Mouse (Mus musculus) myocyte (in vitro differentiated cells): ENCODE results near the gene Fcmr. TPM values are rescaled to one million over a fixed set of nuclear protein-coding genes. Genes with fewer than 3 reads are reported as not detected.

Experiments used
- H3K27me3 ChIP-seq: one replicate; pipeline ENCODE4 v1.6.1; 2011; ENCODE audit not compliant: control insufficient read depth, insufficient read depth, insufficient read length
- H3K36me3 ChIP-seq: one replicate; pipeline ENCODE4 v1.6.1; 2011; ENCODE audit not compliant: control insufficient read depth, insufficient read depth
- H3K4me2 ChIP-seq: one replicate; pipeline ENCODE4 v1.6.1; 2011; ENCODE audit warnings: low read depth, control low read depth
- H3K4me3 ChIP-seq: one replicate; pipeline ENCODE4 v1.5.1; 2011; ENCODE audit warnings: mild to moderate bottlenecking, control low read depth, moderate library complexity
- H3K79me2 ChIP-seq: one replicate; pipeline ENCODE4 v1.6.1; 2011; ENCODE audit not compliant: control insufficient read depth, insufficient read depth
- H3ac ChIP-seq: one replicate; pipeline ENCODE4 v1.6.1; 2011; ENCODE audit not compliant: control insufficient read depth, insufficient read length
- CEBPB ChIP-seq: IDR thresholded peaks from 2 replicates; pipeline ENCODE4 v1.6.1; 2011; ENCODE audit warnings: mild to moderate bottlenecking, moderate library complexity; ENCODE audit not compliant: poor library complexity, insufficient read depth, severe bottlenecking
- E2F4 ChIP-seq: IDR thresholded peaks from one replicate; pipeline ENCODE4 v1.6.1; 2011; ENCODE audit warnings: mild to moderate bottlenecking, control low read depth, moderate library complexity; ENCODE audit not compliant: insufficient read depth
- MAX ChIP-seq: IDR thresholded peaks from one replicate; pipeline ENCODE4 v1.6.1; 2011; ENCODE audit warnings: low read depth, mild to moderate bottlenecking, control low read depth
- MYOD1 ChIP-seq, 3 experiments: IDR thresholded peaks; one replicate each; pipeline ENCODE4 v1.6.1; 2011; ENCODE audit warnings: control low read depth in 2 of 3, low read depth in 2 of 3, mild to moderate bottlenecking in 2 of 3, moderate library complexity in 1 of 3; ENCODE audit not compliant: insufficient read length in 2 of 3, control insufficient read depth in 1 of 3
- MYOG ChIP-seq, 3 experiments: IDR thresholded peaks; one replicate each; pipeline ENCODE4 v1.6.1; 2011; ENCODE audit warnings: control low read depth in 2 of 3, low read depth in 2 of 3, mild to moderate bottlenecking in 2 of 3; ENCODE audit not compliant: insufficient read length in 2 of 3, control insufficient read depth in 1 of 3, insufficient read depth in 1 of 3
- POLR2A ChIP-seq: IDR thresholded peaks from one replicate; pipeline ENCODE4 v1.6.1; 2011; ENCODE audit warnings: low read depth, mild to moderate bottlenecking, control low read depth, moderate library complexity; ENCODE audit not compliant: insufficient read length
- POLR2AphosphoS2 ChIP-seq: IDR thresholded peaks from one replicate; pipeline ENCODE4 v1.6.1; 2011; ENCODE audit warnings: low read depth, control low read depth; ENCODE audit not compliant: insufficient read length
- REST ChIP-seq: IDR thresholded peaks from one replicate; pipeline ENCODE4 v1.6.1; 2011; ENCODE audit warnings: mild to moderate bottlenecking, control low read depth, moderate library complexity; ENCODE audit not compliant: insufficient read depth, insufficient read length
- SRF ChIP-seq: IDR thresholded peaks from one replicate; pipeline ENCODE4 v1.6.1; 2011; ENCODE audit warnings: low read depth; ENCODE audit not compliant: control insufficient read depth, insufficient read length
- TCF12 ChIP-seq: IDR thresholded peaks from one replicate; pipeline ENCODE4 v1.6.1; 2011; ENCODE audit warnings: mild to moderate bottlenecking, control low read depth; ENCODE audit not compliant: poor library complexity, insufficient read depth, severe bottlenecking
- TCF3 ChIP-seq: IDR thresholded peaks from one replicate; pipeline ENCODE4 v1.6.1; 2011; ENCODE audit warnings: low read depth, control low read depth; ENCODE audit not compliant: insufficient read length
- USF1 ChIP-seq: IDR thresholded peaks from one replicate; pipeline ENCODE4 v1.6.1; 2011; ENCODE audit warnings: low read depth, mild to moderate bottlenecking, control low read depth, moderate library complexity
- polyA plus RNA-seq: library from polyadenylated mRNA; unstranded; fragments of >200 nt; fragmentation: generic; extraction: Trizol; gene quantifications from one replicate; pipeline ENCODE4 v1.2.1, GENCODE M21; 2012; ENCODE audit warnings: missing spikeins

Gene Fcmr
- polyA plus RNA-seq, 1 experiment = not detected

GRCm38 (mm10) chr1:130832230-130833149 is 33.0 kb upstream of the Fcmr start:
- Histone ChIP-seq H3K4me2 (no peak overlapping the region), H3K36me3 (no peaks in the 10 kb centered on the region), H3K27me3 (peaks cover 8% of the 10 kb centered on the region), H3K79me2 (no peaks in the 10 kb centered on the region), H3ac (no peak overlapping the region), H3K4me3 (no peak overlapping the region)
- TF ChIP-seq POLR2A (no peak), MYOG (IDR thresholded peaks at IDR 0.05; ENCODE audit: control insufficient read depth in 1 of 3, insufficient read depth in 1 of 3, insufficient read length in 2 of 3, low read depth in 2 of 3) (no peak), USF1 (no peak), POLR2AphosphoS2 (no peak), TCF12 (no peak), MAX (no peak), MYOD1 (IDR thresholded peaks at IDR 0.05; ENCODE audit: control insufficient read depth in 1 of 3, insufficient read length in 2 of 3, low read depth in 2 of 3) (no peak), E2F4 (no peak), TCF3 (no peak)

GRCm38 (mm10) chr1:130835161-130835936 is 30.1 kb upstream of the Fcmr start:
- Histone ChIP-seq H3K27me3 (no peaks in the 10 kb centered on the region), H3K4me2 (no peak overlapping the region), H3K79me2 (no peaks in the 10 kb centered on the region), H3K36me3 (no peaks in the 10 kb centered on the region), H3K4me3 (no peak overlapping the region), H3ac (no peak overlapping the region)
- TF ChIP-seq MYOG (IDR thresholded peaks at IDR 0.05; ENCODE audit: control insufficient read depth in 1 of 3, insufficient read depth in 1 of 3, insufficient read length in 2 of 3, low read depth in 2 of 3) (no peak), MYOD1 (IDR thresholded peaks at IDR 0.05; ENCODE audit: control insufficient read depth in 1 of 3, insufficient read length in 2 of 3, low read depth in 2 of 3) (no peak)

- Histone ChIP-seq H3K4me3 (no peak overlapping the region), H3K79me2 (no peaks in the 10 kb centered on the region), H3K27me3 (no peaks in the 10 kb centered on the region), H3ac (no peak overlapping the region), H3K4me2 (no peak overlapping the region), H3K36me3 (no peaks in the 10 kb centered on the region)
- no peak for TF ChIP-seq MYOG (IDR thresholded peaks at IDR 0.05; ENCODE audit: control insufficient read depth in 1 of 3, insufficient read depth in 1 of 3, insufficient read length in 2 of 3, low read depth in 2 of 3)
- no peak for TF ChIP-seq TCF3
- TF ChIP-seq POLR2A = no peak
- no peak for TF ChIP-seq SRF
- TF ChIP-seq POLR2AphosphoS2 = no peak
- no peak for TF ChIP-seq USF1
- no peak for TF ChIP-seq TCF12
- TF ChIP-seq MAX = no peak
- no peak for TF ChIP-seq REST
- TF ChIP-seq E2F4 = no peak
- no peak for TF ChIP-seq CEBPB
- TF ChIP-seq MYOD1 (IDR thresholded peaks at IDR 0.05; ENCODE audit: control insufficient read depth in 1 of 3, insufficient read length in 2 of 3, low read depth in 2 of 3) = no peak
Observed at GRCm38 (mm10) chr1:130838288-130838687, 27.2 kb upstream of the Fcmr start.

- H3ac ChIP-seq = no peak overlapping the region
- no peak overlapping the region for H3K4me2 ChIP-seq
- no peak for TF ChIP-seq E2F4
- no peak for TF ChIP-seq CEBPB
- TF ChIP-seq POLR2AphosphoS2 = no peak
- no peak for TF ChIP-seq TCF12
- no peak for TF ChIP-seq MYOG (IDR thresholded peaks at IDR 0.05; ENCODE audit: control insufficient read depth in 1 of 3, insufficient read depth in 1 of 3, insufficient read length in 2 of 3, low read depth in 2 of 3)
- no peak for TF ChIP-seq MYOD1 (IDR thresholded peaks at IDR 0.05; ENCODE audit: control insufficient read depth in 1 of 3, insufficient read length in 2 of 3, low read depth in 2 of 3)
- no peak for TF ChIP-seq REST
- TF ChIP-seq POLR2A = no peak
- TF ChIP-seq MAX = no peak
- TF ChIP-seq USF1 = no peak
- no peak for TF ChIP-seq SRF
- no peak for TF ChIP-seq TCF3
Observed at GRCm38 (mm10) chr1:130840599-130841379, 24.7 kb upstream of the Fcmr start.

More at GRCm38 (mm10) chr1:130840599-130841379, 24.7 kb upstream of the Fcmr start:
- peaks cover 12% of the 10 kb centered on the region for H3K27me3 ChIP-seq
- H3K4me3 ChIP-seq = no peak overlapping the region
- no peaks in the 10 kb centered on the region for H3K36me3 ChIP-seq
- H3K79me2 ChIP-seq = no peaks in the 10 kb centered on the region
